16 mouse cellular contexts compared by ENCODE assay signal in the genomic region with DNA sequence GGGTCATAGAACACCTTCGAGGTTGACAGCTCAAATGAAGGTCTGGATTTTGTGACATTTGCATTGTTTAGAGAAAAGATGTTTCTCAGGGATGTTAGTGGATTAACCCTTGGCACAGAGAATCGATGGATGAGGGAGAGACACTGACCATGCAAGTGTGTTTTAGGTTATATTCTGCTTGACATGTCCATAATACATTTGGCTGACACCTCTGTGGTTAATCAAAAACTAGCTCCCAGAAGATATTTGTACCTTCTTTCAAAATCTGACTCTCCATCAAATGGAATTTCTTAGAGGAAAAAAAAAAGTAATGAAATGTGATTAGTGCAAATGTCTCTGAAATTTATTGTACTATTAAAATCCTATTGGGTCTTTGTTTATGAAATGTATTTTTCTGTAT.
"Had no signal": no experiment of that assay in that cellular context is flagged by ENCODE, and none has a peak within 500 bp of the region (broad histone marks: within the 10 kb centered on the region; RNA-seq: fewer than 3 reads in every experiment).

No protein-coding gene starts in this region.

- H3K27ac ChIP-seq: neural tube, embryonic 13.5 days; neural tube, embryonic 15.5 days; stomach, embryonic 15.5 days; stomach, postnatal 0 days had no signal

- H3K9me3 ChIP-seq: neural tube, embryonic 13.5 days; neural tube, embryonic 15.5 days; stomach, embryonic 15.5 days had no signal

- H3K9ac ChIP-seq: neural tube, embryonic 13.5 days; neural tube, embryonic 15.5 days; stomach, embryonic 15.5 days had no signal

- DNase-seq: retina, postnatal 1 day; right cerebral cortex, adult 18-20 months; right cerebral cortex, postnatal 14 days; right cerebral cortex, postnatal 25 days; right cerebral cortex, postnatal 4 days; spleen, adult 18-20 months; thymus, adult 18-20 months; thymus, adult 2 months; thymus, postnatal 14 days; thymus, postnatal 25 days; thymus, postnatal 36 days; thymus, postnatal 4 days had no signal

- H3K4me1 ChIP-seq: neural tube, embryonic 15.5 days; stomach, embryonic 15.5 days had no signal

- H3K27me3 ChIP-seq: neural tube, embryonic 13.5 days; neural tube, embryonic 15.5 days; stomach, embryonic 15.5 days had no signal

- H3K4me2 ChIP-seq: neural tube, embryonic 13.5 days; neural tube, embryonic 15.5 days; stomach, embryonic 15.5 days had no signal

- H3K4me3 ChIP-seq: neural tube, embryonic 13.5 days; neural tube, embryonic 15.5 days; stomach, embryonic 15.5 days had no signal

- H3K36me3 ChIP-seq: neural tube, embryonic 13.5 days; neural tube, embryonic 15.5 days; stomach, embryonic 15.5 days had no signal
